Mouse (Mus musculus) forebrain, embryonic 10.5 days (tissue): ENCODE measurements around the gene Dnajb13. TPM values are rescaled to one million over a fixed set of nuclear protein-coding genes. Genes with fewer than 3 reads are reported as not detected.
"Not testable (repeated sequence)": the region's sequence is repeated elsewhere in the genome, so short reads cannot be mapped to it uniquely, and the experiment has no call there.

Experiments used
- DNase-seq: peaks from one replicate; pipeline ENCODE4 v3.0.0-alpha.2; 2017; ENCODE audit warnings: low spot score; ENCODE audit errors: extremely low spot score
- H3K27ac ChIP-seq: fragments of 300-500 bp; sonication (generic); 2 replicates; pipeline ENCODE4 v1.5.1; 2016; ENCODE audit warnings: mild to moderate bottlenecking
- H3K27me3 ChIP-seq: fragments of 300-500 bp; sonication (generic); 2 replicates; pipeline ENCODE4 v1.6.1; 2016; ENCODE audit warnings: mild to moderate bottlenecking; ENCODE audit not compliant: poor library complexity, severe bottlenecking
- H3K36me3 ChIP-seq: fragments of 300-500 bp; sonication (generic); replicated peaks from 2 replicates; pipeline ENCODE4 v1.6.1; 2016; ENCODE audit warnings: mild to moderate bottlenecking, moderate library complexity
- H3K4me1 ChIP-seq: fragments of 300-500 bp; sonication (generic); 2 replicates; pipeline ENCODE4 v1.6.1; 2016
- H3K4me3 ChIP-seq: fragments of 300-500 bp; sonication (generic); 2 replicates; pipeline ENCODE4 v1.5.1; 2016; ENCODE audit warnings: mild to moderate bottlenecking, moderate library complexity
- H3K9me3 ChIP-seq: fragments of 300-500 bp; sonication (generic); 2 replicates; pipeline ENCODE4 v1.6.1; 2016; ENCODE audit warnings: mild to moderate bottlenecking, moderate library complexity
- WGBS: fragments of 180-500 bp; shearing (Covaris S2); methylation state at CpG from one replicate; pipeline ENCODE4 v1.1.7; 2016; 5-methylcytosine and 5-hydroxymethylcytosine counted together
- polyA plus RNA-seq: library from polyadenylated mRNA; unstranded; fragments of >200 nt; fragmentation: Nextera tagmentation; extraction: Ambion mirVana; gene quantifications from 2 replicates; pipeline ENCODE4 v1.2.1, GENCODE M21; 2016

The Dnajb13 gene
- polyA plus RNA-seq, 1 experiment from 2014 or later: 0.26 TPM

- H3K27me3 ChIP-seq: peaks cover 36% of the 10 kb centered on the region
- WGBS: 90% methylated on average over 7 of the region's 7 CpGs
- no peak for DNase-seq
- H3K4me1 ChIP-seq: peaks cover 49% of the 10 kb centered on the region
- peak overlapping the region; percentile 87 for H3K27ac ChIP-seq
- peak overlapping the region; percentile 64 for H3K4me3 ChIP-seq
- no peaks in the 10 kb centered on the region for H3K9me3 ChIP-seq
- peaks cover 28% of the 10 kb centered on the region for H3K36me3 ChIP-seq
Measured at GRCm38 (mm10) chr7:100494415-100494831, 20.3 kb downstream of the Dnajb13 start.

- WGBS: 41% methylated on average over 19 of the region's 19 CpGs
- peak overlapping the region; percentile 87 for H3K27ac ChIP-seq
- no peak for DNase-seq
- H3K27me3 ChIP-seq: peaks cover 36% of the 10 kb centered on the region
- H3K4me3 ChIP-seq: peak overlapping the region; percentile 64
- peaks cover 22% of the 10 kb centered on the region for H3K36me3 ChIP-seq
- no peaks in the 10 kb centered on the region for H3K9me3 ChIP-seq
- peaks cover 50% of the 10 kb centered on the region for H3K4me1 ChIP-seq
Measured at GRCm38 (mm10) chr7:100493484-100494414, 21.0 kb downstream of the Dnajb13 start.

GRCm38 (mm10) chr7:100493117-100493483 lies 21.7 kb downstream of the Dnajb13 start, which contains the start of gene Ucp2:
Gene Ucp2 (plus strand): TSS chr7:100493337.
- H3K4me1 ChIP-seq: peaks cover 55% of the 10 kb centered on the region
- DNase-seq: peak; percentile 73
- peaks cover 36% of the 10 kb centered on the region for H3K27me3 ChIP-seq
- WGBS: 1% methylated on average over 27 of the region's 27 CpGs
- peaks cover 15% of the 10 kb centered on the region for H3K36me3 ChIP-seq
- H3K4me3 ChIP-seq: peak within 1 kb of the TSS; percentile 64
- peak within 1 kb of the TSS; percentile 87 for H3K27ac ChIP-seq
- H3K9me3 ChIP-seq: no peaks in the 10 kb centered on the region

GRCm38 (mm10) chr7:100492391-100493116 lies 22.2 kb downstream of the Dnajb13 start:
- no peak for DNase-seq
- Histone ChIP-seq H3K36me3 (peaks cover 10% of the 10 kb centered on the region), H3K4me1 (peaks cover 55% of the 10 kb centered on the region), H3K4me3 (peak overlapping the region; percentile 64), H3K9me3 (no peaks in the 10 kb centered on the region), H3K27me3 (peaks cover 36% of the 10 kb centered on the region), H3K27ac (peak overlapping the region; percentile 87)
- WGBS: 1% methylated on average over 35 of the region's 36 CpGs

- Histone ChIP-seq H3K36me3 (no peaks in the 10 kb centered on the region), H3K27ac (0 out of 2 replicates have a peak overlapping the region, but pooled peaks have one; percentile 27), H3K27me3 (peaks cover 20% of the 10 kb centered on the region), H3K4me1 (peaks cover 21% of the 10 kb centered on the region), H3K4me3 (no peak overlapping the region), H3K9me3 (no peaks in the 10 kb centered on the region)
- WGBS: 52% methylated on average over 10 of the region's 10 CpGs
- DNase-seq: no peak
Measured at GRCm38 (mm10) chr7:100488474-100489048, 26.2 kb downstream of the Dnajb13 start.

GRCm38 (mm10) chr7:100487301-100487700 lies 27.5 kb downstream of the Dnajb13 start:
- 83% methylated on average over 2 of the region's 2 CpGs for WGBS
- no peaks in the 10 kb centered on the region for H3K36me3 ChIP-seq
- H3K4me1 ChIP-seq: peaks cover 8% of the 10 kb centered on the region
- no peak for DNase-seq
- H3K4me3 ChIP-seq: no peak overlapping the region
- peaks cover 7% of the 10 kb centered on the region for H3K27me3 ChIP-seq
- no peak overlapping the region for H3K27ac ChIP-seq
- H3K9me3 ChIP-seq: no peaks in the 10 kb centered on the region

GRCm38 (mm10) chr7:100484493-100484892 lies 30.3 kb downstream of the Dnajb13 start:
- 87% methylated on average over 5 of the region's 5 CpGs for WGBS
- H3K27ac ChIP-seq: 0 out of 2 replicates have a peak overlapping the region, but pooled peaks have one; percentile 40
- no peaks in the 10 kb centered on the region for H3K27me3 ChIP-seq
- H3K4me3 ChIP-seq: no peak overlapping the region
- H3K36me3 ChIP-seq: no peaks in the 10 kb centered on the region
- no peak for DNase-seq
- H3K9me3 ChIP-seq: no peaks in the 10 kb centered on the region
- peaks cover 11% of the 10 kb centered on the region for H3K4me1 ChIP-seq

GRCm38 (mm10) chr7:100482046-100482445 lies 32.7 kb downstream of the Dnajb13 start:
- not testable (repeated sequence) for H3K27ac ChIP-seq, H3K27me3 ChIP-seq, H3K9me3 ChIP-seq, H3K36me3 ChIP-seq, H3K4me3 ChIP-seq, DNase-seq, H3K4me1 ChIP-seq
- 83% methylated on average over 2 of the region's 2 CpGs for WGBS

GRCm38 (mm10) chr7:100480175-100480574 lies 34.6 kb downstream of the Dnajb13 start:
- no peaks in the 10 kb centered on the region for H3K9me3 ChIP-seq
- no peak overlapping the region for H3K4me3 ChIP-seq
- peaks cover 5% of the 10 kb centered on the region; the same call in 1 of the 2 replicates for H3K4me1 ChIP-seq
- no peaks in the 10 kb centered on the region for H3K36me3 ChIP-seq
- DNase-seq: no peak
- whole genome bisulfite sequencing: 82% methylated on average over 17 of the region's 17 CpGs
- 0 out of 2 replicates have a peak, but pooled peaks cover 3% of the 10 kb centered on the region for H3K27me3 ChIP-seq
- H3K27ac ChIP-seq: no peak overlapping the region

GRCm38 (mm10) chr7:100479823-100480164 lies 35.0 kb downstream of the Dnajb13 start:
- 81% methylated on average over 15 of the region's 15 CpGs for WGBS

GRCm38 (mm10) chr7:100479100-100479822 lies 35.5 kb downstream of the Dnajb13 start:
- 0 out of 2 replicates have a peak, but pooled peaks cover 3% of the 10 kb centered on the region for H3K27me3 ChIP-seq
- WGBS: 83% methylated on average over 20 of the region's 20 CpGs
- no peak for DNase-seq
- 0 out of 2 replicates have a peak overlapping the region, but pooled peaks have one; percentile 25 for H3K27ac ChIP-seq
- no peak overlapping the region for H3K4me3 ChIP-seq
- no peaks in the 10 kb centered on the region for H3K36me3 ChIP-seq
- no peaks in the 10 kb centered on the region for H3K9me3 ChIP-seq
- H3K4me1 ChIP-seq: peaks cover 5% of the 10 kb centered on the region; the same call in 1 of the 2 replicates

More at GRCm38 (mm10) chr7:100479823-100480164, 35.0 kb downstream of the Dnajb13 start:
- DNase-seq: no peak
- Histone ChIP-seq H3K4me1 (peaks cover 5% of the 10 kb centered on the region; the same call in 1 of the 2 replicates), H3K4me3 (no peak overlapping the region), H3K9me3 (no peaks in the 10 kb centered on the region), H3K27ac (no peak overlapping the region), H3K36me3 (no peaks in the 10 kb centered on the region), H3K27me3 (0 out of 2 replicates have a peak, but pooled peaks cover 3% of the 10 kb centered on the region)

GRCm38 (mm10) chr7:100474680-100475079 lies 40.1 kb downstream of the Dnajb13 start:
- no peak for DNase-seq
- no peak overlapping the region for H3K4me3 ChIP-seq
- H3K36me3 ChIP-seq: peaks cover 15% of the 10 kb centered on the region
- no peaks in the 10 kb centered on the region for H3K9me3 ChIP-seq
- 74% methylated on average over 1 of the region's 1 CpGs for WGBS
- H3K4me1 ChIP-seq: no peaks in the 10 kb centered on the region
- H3K27ac ChIP-seq: no peak overlapping the region
- 0 out of 2 replicates have a peak, but pooled peaks cover 3% of the 10 kb centered on the region for H3K27me3 ChIP-seq
